Mouse (Mus musculus) kidney, postnatal 10 days (tissue): ENCODE data around the gene Pts.

Source experiments
- DNase-seq: peaks from one replicate; pipeline ENCODE4 v3.0.0; 2021; ENCODE audit warnings: mixed read lengths

Gene Pts

GRCm38 (mm10) chr9:50527860-50528259 lies 664 bp downstream of the Pts start:
- no peak for DNase-seq

GRCm38 (mm10) chr9:50525585-50525984 lies 2.9 kb downstream of the Pts start:
- DNase-seq, result no peak

DNA sequence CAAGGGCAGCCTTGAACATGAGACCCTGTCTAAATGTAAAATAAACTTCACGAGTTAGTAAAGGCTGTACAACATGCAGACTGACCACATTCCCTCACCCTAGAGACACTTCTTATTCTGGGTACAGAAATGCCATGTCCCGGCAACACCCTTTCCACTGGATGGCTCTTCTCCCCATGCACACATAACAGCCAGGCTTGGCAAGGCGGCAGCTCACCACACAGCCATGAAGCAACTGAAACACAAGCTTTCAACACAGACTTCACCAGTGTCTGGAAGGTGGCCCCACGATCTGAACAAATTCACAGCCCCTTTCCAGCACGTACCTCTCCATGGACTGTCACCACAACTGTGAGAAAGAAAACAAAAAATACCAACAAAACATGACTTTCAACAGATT lies 3.6 kb downstream of the Pts start:
- no peak for DNase-seq

DNA sequence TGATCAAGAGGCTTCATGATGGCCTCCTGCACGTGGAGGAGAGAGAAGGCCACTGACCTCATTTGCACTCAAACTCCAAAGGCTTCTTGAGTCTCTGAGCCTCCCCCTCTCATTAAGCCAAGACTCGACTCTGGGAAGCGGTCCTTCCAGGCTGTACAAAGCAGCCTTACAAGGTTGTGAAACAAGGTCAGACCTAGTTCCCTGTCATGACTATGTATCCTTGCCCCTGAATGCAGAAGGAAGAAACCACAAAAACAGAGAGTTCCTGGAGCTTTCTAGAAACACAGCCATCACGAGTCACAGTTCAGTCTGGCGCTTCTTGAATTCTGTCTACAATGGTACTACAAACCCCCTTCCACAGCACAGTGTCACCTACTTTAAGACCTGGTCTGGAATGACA lies 6.0 kb downstream of the Pts start:
- DNase-seq, result no peak

DNA sequence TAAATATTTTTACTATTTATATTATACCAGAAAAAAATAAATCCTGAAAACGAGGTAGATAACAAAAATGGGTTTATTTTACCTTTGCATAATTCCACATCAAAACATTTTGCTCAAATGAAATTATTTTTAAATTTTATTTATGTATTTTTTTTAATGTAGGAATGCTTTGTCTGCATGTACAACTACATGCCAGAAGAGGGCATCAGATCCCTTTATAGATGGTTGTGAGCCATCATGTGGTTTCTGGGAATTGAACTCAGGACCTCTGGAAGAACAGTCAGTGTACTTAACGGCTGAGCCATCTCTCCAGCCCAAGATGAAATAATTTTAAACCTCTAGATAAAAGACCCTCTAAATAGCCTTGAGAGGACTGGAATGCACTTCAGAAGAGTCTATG lies 7.0 kb downstream of the Pts start:
- DNase-seq, result no peak

GRCm38 (mm10) chr9:50520748-50521147 lies 7.8 kb downstream of the Pts start:
- DNase-seq, result no peak

GRCm38 (mm10) chr9:50518781-50519180 lies 9.7 kb downstream of the Pts start:
- DNase-seq, result no peak

- no peak for DNase-seq
Observed at GRCm38 (mm10) chr9:50515462-50515861, 13.1 kb downstream of the Pts start.

GRCm38 (mm10) chr9:50507570-50507969 lies 21.0 kb downstream of the Pts start:
- DNase-seq, result no peak

GRCm38 (mm10) chr9:50505405-50505804 lies 23.1 kb downstream of the Pts start:
- DNase-seq, result no peak

GRCm38 (mm10) chr9:50502949-50503348 lies 25.6 kb downstream of the Pts start:
- DNase-seq, result no peak

- DNase-seq, result no peak
Observed at GRCm38 (mm10) chr9:50500974-50501501, 27.5 kb downstream of the Pts start.

DNA sequence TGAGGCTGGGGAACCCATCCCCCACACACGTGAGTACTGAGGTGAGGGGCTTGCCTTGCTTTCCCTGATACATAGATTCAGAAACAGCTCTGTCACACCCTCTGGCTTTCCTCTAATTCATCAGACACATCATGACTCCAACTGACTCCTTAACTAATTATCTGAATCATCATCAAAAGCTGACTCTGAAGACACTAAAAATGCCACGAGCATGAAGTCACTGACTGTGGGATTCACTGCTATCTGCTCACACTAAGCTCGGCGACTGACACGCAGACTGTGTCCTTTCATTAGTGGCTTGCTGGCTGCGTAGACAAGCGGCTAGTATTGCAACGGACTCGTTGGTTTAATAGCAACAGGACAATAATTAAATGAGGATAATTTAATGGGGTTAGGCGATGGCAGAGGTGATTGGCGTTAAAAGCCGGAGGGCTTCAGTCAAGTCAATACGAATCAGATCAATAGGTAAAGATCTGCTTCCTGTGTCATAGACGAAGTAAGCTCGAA lies 28.0 kb downstream of the Pts start:
- DNase-seq, result no peak

DNA sequence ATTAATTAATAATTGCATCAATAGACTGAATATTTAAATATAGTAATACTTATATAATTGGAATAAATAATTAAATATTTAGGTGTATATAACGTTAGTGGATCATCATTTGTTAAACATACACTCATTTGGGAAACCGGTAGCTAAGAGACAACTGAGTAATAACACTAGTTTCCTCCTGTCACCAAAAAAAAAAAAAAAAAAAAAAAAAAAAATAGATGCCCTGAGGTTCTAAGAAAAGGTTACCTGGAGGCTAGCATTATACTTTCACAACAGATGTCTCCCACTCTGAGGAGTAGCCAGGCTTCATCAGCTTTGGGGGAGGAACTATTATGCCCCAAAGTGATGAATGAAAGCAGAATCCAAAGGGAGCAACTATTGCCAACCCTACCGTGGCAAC lies 28.7 kb downstream of the Pts start:
- DNase-seq, result no peak

DNA sequence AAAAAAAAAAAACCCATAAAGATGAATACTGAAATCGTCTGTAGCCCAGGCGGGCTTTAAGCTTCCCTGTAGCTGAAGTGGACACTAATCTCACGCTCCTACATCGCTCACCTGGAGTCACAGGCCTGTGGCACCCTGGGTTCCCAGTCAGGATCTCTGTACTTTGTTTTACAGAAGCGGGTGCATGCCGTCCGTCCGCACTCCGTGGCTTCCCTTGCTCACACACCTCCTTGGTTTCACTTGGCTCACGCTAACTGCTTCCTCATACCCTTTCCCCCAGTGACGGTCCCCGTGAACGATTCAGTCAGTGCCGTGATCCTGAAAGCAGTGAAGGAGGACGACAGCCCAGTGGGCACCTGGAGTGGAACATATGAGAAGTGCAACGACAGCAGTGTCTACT lies 29.7 kb downstream of the Pts start:
- DNase-seq, result no peak

DNA sequence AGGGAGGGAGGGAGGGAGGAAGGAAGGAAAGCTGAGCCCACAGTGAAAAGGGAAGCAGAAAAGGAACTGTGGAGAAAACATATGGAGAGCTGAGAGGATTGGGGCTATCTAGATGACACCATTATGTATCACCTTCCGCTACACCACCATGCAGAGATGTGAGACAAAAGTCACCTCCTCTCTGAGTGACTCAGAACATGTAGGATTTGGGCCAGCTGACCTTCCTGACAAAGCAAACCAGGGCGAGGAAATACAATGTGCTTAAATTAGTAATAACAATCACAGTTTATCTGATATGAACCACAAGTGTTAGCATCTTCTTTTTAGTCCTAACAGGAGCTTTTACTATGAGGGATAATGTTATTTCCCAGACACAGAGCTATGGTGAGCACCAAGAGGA lies 31.0 kb downstream of the Pts start:
- no peak for DNase-seq

DNA sequence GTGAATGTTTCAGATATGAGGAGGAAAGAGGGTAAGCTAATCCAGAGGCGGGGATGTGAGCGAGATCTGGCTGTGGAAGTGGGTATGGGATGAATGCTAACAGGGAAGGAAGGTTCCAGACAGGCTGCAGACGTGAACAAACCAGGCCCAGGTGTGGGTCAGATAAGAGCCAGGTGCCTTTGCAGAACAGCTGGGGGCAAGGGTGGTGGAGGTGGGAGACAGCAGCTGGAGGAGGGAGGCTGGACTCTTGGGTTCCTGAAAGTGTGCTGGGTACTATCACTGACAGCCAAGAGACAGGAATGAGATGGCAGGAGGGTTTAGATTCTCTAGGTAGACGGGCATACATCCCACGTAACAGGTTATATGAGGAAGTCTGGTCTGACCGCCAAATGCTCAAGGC lies 31.4 kb downstream of the Pts start:
- DNase-seq, result no peak

DNA sequence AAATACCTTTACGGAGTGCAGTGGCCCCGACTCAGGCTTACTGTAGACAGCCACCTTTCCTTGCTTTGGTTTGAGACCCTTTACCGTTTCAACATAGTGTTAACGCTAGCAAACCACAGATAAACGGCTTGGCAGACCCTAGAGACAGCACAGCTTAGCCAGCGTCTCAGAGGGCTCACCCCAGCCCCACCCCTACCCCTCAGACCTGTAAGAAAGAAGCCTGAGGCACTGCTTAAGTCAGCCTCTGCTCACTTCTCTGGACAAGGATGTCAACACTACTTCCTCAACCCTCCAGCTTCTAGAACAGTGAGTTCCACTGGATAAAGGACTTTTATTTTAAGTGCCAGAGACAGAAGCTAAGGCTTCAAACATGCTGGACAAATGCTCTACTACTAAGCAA lies 32.0 kb downstream of the Pts start:
- no peak for DNase-seq

- DNase-seq, result no peak
Observed at GRCm38 (mm10) chr9:50496151-50496505, 32.4 kb downstream of the Pts start.

GRCm38 (mm10) chr9:50495405-50496150 lies 32.9 kb downstream of the Pts start:
- no peak for DNase-seq

DNA sequence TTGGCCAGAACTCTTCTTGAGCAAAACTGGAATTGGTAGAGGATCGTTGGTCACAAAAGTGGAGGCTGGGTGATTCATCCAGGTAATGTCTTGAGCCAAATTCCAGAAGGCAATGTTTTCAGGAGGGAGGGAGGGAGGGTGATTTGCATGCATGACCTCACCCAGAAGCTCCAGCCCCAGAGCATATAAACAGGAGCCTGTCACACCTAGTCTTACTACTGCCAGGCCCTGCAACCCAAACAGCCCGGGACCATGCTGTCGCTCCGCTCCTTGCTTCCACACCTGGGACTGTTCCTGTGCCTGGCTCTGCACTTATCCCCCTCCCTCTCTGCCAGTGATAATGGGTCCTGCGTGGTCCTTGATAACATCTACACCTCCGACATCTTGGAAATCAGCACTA lies 34.2 kb downstream of the Pts start, which contains the start of gene Plet1:
Gene Plet1 (plus strand): TSS at position 215 of the 400 bp plus-strand sequence.
- DNase-seq, result peak; percentile 43

DNA sequence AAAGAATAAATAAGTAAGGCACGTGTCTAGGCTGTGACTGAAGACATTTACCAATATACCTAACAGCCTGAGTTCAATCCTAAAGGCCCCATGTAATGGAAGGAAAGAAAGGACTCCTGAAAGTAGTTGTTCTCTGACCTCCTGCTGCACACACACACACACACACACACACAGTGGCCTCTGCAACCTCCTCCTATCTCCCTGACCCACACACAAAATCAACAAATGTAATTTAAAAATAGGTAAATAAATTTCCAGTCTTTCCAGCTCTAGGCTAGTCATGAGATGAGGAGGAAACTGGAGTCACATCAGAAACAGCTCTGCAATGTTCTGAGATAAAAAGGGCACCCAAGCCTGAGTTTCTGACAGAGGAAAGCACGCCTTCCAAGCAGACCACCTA lies 34.7 kb downstream of the Pts start:
- DNase-seq, result no peak

DNA sequence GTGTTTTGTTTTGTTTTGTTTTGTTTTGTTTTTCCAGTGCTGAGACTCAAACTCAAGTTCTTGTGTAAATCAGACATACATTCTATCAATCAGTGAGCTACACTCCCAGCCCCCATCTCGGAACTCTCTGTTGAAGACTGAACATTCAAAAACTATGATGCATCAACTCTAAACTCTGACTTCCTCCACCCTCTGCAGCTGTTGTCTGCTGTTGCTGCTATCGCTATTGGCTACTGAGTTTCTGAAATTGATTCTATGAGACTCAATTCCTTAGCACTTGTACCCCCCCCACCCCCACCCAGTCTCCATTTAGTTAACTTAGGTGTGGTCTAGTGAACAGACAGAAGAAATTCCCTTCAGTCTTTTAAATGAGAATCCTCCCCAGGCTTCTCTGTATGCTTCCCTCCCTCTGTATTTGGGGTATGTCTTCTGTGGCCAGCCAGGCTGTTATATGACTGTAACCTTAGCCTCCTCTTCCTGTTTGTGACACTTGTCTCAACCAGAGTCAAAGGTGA lies 36.9 kb downstream of the Pts start:
- no peak for DNase-seq

DNA sequence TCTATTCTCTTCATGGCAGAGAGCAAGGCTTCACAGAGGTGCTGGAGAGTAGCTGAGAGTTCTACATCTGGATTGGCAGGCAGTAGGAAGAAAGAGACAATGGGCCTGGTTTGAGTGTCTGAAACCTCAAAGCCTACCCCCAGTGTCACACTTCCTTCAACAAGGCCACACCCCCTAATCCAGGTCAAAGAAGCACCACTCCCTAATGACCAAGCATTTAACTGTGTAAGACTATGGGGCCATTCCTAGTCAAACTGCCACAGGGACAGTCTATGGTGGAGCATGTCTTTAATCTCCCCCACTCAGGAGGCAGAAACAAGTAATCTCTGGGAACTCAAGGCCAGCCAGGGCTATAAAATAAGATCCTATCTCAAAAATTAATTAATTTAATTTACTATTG lies 37.7 kb downstream of the Pts start:
- DNase-seq, result no peak

GRCm38 (mm10) chr9:50485521-50485920 lies 43.0 kb downstream of the Pts start:
- peak; percentile 41 for DNase-seq
